Mouse (Mus musculus): Measurements from ENCODE around the gene C2cd4b.

DNA sequence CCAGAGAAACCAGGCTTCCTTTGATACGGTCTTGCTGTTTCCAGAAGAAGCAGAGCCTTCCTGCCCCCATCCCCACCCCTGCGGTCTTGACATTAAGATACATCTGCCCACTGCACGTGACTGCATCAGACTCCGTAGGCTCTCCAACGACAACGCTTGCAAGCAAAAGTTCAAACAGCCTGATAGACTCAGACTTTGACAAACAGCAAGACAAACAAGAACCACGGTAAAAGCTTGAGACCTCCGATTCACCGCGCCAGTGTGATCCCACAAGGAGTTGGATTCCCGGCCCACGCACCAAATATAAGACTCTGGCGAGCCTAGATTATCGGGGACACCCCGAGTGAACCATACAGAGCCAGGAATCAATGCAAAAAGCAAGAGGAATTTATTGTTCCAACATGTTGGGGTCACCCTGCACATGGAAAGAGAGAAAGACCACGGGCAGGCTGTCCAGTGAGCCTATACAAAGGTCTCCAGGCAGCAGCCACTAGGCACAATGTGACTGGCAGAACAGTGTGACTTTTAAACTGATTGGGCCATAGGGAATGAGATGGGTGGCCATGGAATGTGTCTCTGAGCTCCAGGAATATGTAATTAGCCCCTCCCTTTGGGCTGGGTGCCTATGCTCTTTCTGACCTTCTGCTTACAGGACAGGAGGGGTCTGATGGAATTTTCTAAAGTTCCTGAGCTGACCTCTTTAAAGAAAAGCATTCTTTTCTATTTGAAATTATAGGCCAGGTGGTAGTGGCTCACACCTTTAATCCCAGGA lies 5.6 kb upstream of the C2cd4b start:
- no peak for TF ChIP-seq CTCF (IDR thresholded peaks at IDR 0.05; ENCODE audit: control insufficient read depth, insufficient read depth, insufficient replicate concordance, low read depth, low read length)
- no peak for TF ChIP-seq POLR2A (IDR thresholded peaks at IDR 0.05; ENCODE audit: control insufficient read depth, low read depth, low read length)

Data from testis, adult 2 months (tissue).